Mouse (Mus musculus): Measurements from ENCODE around the gene Tbc1d19.

Gene Tbc1d19

DNA sequence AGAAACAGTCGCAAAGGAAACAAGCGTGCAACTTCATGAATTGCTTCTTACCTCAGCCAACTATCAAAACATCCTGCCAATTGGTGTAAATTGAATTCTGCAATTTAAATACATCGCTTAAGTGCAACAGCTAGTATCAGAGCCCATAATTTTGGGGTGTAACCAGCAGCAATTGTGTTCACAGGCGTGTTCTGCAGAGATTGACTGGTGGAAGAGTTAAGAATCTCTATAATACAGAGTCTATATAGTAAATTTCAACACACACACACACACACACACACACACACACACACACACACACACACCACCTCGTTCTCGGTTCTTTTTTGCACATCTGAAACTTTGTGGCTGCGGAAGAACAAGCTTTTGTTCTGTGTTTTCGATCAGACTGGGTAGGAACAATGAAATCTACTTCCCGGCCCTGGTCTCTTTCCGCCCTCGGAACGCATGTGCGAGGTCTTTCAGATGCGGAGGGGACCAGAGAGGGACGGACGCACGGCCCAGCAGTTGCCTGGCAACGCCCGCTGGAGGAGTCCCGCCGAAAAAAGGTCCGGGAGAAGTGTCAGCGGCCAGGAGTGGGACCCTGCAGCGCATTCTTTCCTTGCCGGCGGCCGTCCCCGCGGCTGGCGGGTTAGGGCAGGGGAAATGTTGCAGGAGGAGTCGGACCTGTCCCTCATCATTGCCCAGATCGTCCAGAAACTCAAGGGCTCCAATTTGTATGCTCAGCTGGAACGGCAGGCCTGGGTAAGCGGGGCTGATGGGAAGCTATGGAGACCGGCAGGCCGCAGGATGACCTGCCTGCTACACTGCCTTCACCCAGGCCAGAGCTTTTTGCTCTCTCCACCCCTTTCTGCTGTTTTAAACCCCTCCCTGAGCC is at the start of gene Tbc1d19:
TSS of gene Tbc1d19 (plus strand) at position 492 of the 877 bp plus-strand sequence.
- peak; percentile 59 to 62 for DNase-seq (ENCODE audit: low spot score in 2 of 2)

- no peak for DNase-seq (ENCODE audit: low spot score in 2 of 2)
Observed at GRCm38 (mm10) chr5:53759912-53760311, 49.5 kb upstream of the Tbc1d19 start.

- no peak for DNase-seq (ENCODE audit: low spot score in 2 of 2)
Observed at GRCm38 (mm10) chr5:53760914-53761313, 48.5 kb upstream of the Tbc1d19 start.

DNA sequence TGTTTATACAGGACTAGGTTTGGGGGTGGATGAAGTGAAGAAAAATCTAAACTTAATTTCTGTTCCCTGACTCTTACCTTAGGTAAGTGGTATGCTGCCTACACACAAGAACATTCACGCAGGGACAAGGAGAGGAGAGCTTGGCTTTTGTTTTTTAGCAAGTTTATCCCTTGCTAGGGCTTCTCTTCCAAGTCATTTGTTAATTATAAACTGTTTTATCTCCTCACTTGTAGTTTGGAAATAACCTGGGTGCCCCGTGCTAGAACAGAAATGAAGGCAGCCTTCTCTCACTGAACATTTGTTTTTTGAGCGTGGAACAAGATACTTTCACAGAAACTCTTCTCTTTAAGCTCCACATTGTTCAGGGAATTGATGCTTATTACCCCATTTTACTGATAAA is 48.1 kb upstream of the Tbc1d19 start:
- no peak for DNase-seq (ENCODE audit: low spot score in 2 of 2)

DNA sequence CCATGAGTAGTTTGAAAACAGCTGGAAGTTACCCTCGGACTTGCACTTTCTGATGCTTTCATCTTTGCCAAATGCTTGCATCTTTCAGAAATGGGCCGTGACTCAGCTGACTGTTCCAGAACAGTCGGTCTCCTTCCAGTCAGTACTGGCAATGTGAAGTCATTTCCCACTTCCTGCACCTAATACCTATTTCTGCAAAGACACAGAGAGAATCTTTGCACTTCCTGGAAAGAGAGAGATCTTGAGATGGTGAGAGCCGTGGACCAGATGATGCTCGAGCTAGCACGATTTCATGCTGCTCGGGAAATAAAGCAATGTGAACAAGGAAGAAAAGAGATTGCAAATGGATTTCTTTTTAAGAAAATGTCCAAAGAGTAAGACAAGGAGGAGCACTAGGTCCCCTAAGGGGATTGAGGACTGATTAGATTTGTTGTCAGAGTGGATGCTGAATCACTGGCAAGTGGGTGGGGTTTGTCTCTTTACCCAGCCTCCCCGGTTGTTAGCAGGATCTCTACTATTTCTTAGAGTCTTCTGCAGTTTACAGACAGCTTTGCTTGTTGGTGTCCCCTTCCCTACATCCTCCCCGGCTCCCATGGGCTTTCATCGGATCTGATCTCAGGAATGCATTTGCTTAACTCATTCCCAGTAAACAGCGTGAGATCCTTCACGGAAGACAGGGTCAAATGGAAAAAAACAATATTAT is 24.4 kb upstream of the Tbc1d19 start:
- no peak for DNase-seq (ENCODE audit: low spot score in 2 of 2)

DNA sequence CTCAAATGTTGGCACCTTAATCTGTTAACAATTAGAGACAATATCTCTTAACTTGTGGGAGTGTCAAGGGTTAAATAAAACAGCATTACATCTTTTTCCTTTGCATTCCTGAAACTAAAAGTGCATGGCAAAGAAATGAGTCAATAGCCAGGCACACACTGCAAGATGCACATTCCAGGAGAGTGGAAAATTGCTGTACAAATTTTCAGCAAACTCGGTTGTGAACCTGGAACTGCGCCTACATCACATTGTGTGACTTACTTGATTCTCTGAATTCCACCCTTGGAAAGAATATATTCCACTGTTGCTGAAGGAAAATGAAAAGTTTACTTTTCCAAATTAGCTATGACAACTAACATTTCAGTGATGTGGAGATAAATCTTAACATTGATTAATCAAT is 8.0 kb upstream of the Tbc1d19 start:
- DNase-seq (ENCODE audit: low spot score in 2 of 2): no peak

DNA sequence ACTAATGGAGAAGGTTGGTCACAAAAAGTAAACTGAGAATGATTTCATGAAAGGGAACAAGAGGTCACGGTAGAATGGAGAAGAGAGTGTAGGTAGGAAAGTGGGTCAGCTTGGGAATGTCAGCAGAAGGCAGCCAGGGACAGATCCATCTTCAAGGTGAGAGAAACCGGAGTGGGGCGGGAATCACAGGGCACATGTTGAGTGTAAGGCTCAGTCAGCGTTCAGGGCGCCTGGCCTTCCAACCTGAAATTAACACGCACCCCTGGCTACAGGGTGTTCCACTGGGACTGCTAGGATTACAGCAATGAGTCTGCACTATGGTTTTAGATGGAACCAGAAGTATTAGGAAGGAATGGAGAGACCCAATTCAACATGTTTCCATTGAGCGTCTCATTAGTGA is 10.3 kb downstream of the Tbc1d19 start:
- no peak for DNase-seq (ENCODE audit: low spot score in 2 of 2)

DNA sequence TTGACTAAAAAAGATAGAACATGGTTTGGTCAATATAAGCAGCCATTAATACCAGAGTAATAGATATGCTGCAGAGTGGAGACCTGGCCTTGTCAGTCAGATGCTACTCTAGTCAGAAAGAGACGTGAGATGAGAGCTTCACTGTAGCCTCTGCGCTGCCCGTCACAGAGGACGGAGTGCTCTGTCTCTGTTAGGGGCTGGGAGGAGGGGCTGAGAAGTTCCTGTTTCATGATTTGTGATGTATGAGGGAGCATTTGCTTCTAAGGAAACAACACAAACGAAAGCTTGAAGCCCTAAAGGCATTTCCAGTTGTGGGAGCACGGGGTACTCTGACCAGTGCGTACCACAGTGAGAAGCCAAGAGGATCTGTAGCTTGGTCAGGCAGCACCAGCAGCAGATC is 16.5 kb downstream of the Tbc1d19 start:
- no peak for DNase-seq (ENCODE audit: low spot score in 2 of 2)

DNA sequence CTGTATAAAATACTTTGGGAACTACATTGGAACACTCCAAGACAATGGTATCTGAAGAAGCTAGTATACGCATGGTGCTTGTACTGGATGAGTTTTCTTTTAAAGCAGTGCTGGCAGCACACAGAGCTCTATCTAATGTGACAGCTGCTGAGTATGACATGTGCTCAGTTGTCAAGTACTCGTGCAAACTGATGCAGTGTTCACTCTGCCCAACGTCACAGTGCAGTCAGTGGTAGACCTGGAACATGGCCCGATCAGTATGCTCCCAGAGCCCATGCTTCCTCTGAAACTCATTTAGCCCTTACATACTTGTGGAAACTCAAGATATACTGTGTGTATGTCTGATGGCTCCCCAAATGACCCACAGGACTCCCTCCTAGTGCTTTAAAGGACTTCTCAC is 25.1 kb downstream of the Tbc1d19 start:
- no peak for DNase-seq (ENCODE audit: low spot score in 2 of 2)

DNA sequence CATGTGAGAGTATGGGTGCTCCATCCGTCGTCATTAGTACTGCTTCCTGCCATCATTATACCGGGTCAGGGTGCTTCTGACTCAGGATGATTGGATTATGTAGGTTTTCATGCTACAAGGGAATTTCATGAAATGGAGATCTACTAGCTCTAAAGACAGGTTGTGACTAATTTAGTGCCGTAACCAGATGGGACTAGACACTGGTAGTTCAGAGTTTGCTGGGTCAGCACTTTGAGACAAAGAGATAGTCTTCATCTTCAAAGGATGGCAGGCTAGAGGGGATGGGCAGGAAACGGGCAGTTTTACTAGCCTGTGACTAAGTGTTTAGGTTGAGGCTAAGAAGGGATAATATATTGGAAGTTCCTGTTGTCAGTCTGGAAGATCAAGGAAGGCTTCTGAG is 31.9 kb downstream of the Tbc1d19 start:
- no peak for DNase-seq (ENCODE audit: low spot score in 2 of 2)

GRCm38 (mm10) chr5:53848294-53848942 is 39.0 kb downstream of the Tbc1d19 start:
- no peak for DNase-seq (ENCODE audit: low spot score in 2 of 2)

DNA sequence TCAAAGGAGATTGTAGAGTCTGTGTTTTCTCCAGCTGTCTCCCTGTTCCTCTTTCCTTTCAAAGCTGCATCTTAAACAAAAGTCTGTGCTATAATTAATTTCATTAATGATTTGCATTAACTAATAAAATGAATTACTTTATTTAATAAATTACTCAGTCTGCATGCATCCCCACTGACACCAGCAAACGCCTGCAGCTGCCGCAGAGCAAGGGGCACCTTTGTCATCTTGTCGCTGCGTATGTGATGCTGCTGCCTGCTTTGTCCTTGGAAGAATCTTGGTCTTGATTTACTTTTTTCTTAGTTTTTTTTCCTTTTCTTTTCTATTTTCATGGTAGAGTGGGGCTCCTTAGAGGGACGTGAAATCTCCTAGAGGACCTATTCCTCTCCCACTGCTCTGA is 43.2 kb downstream of the Tbc1d19 start:
- DNase-seq (ENCODE audit: low spot score in 2 of 2): no peak

DNA sequence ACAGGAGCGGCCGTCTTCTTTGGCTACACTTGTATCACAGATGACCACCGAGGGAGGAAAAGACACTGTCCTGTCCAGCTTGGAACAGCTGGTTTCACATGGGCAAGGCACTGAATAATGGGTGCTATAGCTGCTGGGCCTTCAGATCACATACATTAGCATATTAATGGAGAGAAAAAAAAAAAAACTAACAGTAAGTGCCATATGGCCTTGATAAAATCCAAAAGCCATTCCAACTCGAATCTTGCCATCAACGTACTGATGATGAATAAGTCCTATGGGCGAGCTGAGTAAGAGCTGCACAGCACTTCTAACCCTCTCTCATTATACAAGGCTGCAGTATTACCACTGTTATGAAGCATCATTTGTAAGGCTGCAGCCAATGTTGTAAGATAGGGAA is 45.2 kb downstream of the Tbc1d19 start:
- no peak for DNase-seq (ENCODE audit: low spot score in 2 of 2)

GRCm38 (mm10) chr5:53856011-53856410 is 46.6 kb downstream of the Tbc1d19 start:
- no peak for DNase-seq (ENCODE audit: low spot score in 2 of 2)

- no peak for DNase-seq (ENCODE audit: low spot score in 2 of 2)
Observed at GRCm38 (mm10) chr5:53865146-53865545, 55.7 kb downstream of the Tbc1d19 start.

DNA sequence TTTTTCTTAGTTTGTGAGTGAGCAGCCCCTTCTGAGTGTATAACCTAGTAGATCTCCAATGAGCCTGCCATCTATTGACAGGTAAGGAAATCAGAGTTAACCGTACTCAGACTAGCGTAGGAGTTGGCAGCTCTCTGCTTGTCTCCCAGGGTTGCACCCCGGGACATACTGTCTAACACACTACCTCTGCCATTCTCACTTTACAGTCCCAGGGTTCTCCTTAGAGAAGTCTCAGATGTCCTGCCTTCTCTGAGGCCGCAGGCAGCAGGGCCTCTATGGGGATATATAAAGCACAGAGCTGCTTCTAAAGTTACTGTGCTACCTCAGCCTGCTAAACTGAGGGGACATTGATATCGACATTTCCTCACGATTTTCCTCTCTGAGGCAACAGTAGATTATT is 56.6 kb downstream of the Tbc1d19 start:
- no peak for DNase-seq (ENCODE audit: low spot score in 2 of 2)

DNA sequence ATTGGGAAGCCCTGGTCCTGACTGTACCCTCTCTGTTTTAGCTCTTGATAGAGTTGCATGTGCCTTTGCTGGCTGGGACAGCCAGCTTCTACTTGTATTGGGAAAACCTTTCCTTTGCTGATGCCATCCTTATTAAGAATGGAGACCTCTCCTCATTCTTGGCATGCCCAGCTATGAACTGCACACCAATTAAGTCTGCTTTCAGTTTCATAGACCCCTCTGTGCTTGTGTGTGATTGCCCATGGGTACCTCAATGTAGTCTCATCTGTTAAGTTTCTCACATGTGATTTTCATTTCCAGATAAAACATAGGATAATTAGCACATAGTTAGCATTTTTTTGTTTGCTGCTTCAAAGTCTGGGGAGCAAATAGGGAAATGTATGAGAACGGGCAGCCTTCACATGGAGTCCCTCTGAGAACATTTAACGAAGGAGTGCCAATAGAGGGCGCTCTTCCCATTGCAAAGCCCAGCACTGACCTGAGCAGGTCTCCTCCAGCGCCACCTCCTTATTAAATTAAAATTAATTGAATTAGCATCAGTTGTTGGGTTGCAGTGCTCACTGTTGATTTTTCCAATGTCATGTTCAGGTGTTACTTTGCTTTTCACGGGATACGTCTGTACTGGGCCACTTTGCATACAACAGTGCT is 62.4 kb downstream of the Tbc1d19 start:
- peak; percentile 43 to 56 for DNase-seq (ENCODE audit: low spot score in 2 of 2)

- DNase-seq (ENCODE audit: low spot score in 2 of 2): no peak
Observed at GRCm38 (mm10) chr5:53874966-53875365, 65.6 kb downstream of the Tbc1d19 start.

DNA sequence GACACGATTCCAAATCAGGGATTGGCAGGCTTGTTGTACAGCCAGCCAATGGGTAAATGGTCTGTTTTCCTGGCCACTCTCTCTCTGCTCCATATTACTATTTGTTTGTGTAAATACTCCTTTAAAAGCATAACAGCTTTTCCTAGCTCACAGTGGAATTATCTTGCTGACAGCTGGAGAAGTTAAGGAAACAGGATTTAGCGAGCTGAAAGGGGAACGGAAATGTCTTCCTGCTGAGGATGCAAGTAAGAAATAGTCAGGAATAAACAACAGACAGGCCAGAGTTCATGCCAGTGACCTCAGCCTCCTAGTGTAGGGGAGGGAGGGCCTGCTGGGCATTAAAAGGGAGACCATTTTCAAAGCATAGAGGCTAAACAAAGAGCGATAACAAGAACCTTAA is 71.3 kb downstream of the Tbc1d19 start:
- no peak for DNase-seq (ENCODE audit: low spot score in 2 of 2)

DNA sequence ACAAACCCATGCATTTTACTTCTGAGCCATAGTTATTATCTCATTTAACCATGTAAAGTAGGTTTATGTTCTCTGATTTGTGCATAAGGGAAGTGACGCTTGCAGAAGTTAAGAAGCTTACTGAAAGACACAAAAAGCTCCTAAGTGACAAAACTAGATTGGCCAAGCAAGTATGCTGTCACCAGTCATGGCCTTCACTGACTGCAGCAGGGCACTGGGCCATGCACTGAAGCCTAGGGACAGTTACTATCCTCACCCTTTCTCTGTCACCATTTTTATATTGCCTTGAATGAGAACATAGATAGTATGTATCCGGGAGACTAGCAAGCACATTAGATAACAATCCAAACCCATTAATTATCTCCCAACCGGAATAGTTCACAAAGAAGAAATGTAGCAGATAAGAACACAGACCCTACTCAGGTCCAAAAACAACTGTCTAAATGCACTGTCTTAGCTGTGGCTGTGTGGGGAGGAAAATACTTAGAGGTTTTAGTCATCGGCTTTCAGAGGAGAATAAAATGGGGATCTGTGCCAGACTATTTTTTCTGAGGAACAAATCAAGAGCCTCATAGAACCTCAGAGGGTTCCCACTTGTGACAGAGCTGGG is 72.1 kb downstream of the Tbc1d19 start:
- no peak for DNase-seq (ENCODE audit: low spot score in 2 of 2)

- DNase-seq (ENCODE audit: low spot score in 2 of 2): no peak
Observed at GRCm38 (mm10) chr5:53901406-53901805, 92.0 kb downstream of the Tbc1d19 start.

GRCm38 (mm10) chr5:53902757-53903156 is 93.4 kb downstream of the Tbc1d19 start:
- no peak for DNase-seq (ENCODE audit: low spot score in 2 of 2)

All from spleen, postnatal 36 days (tissue).